Mouse (Mus musculus) layer of hippocampus, adult 9-10 months (tissue): ENCODE data around the gene Dyx1c1.
A peak's percentile ranks its signal among the peaks of the same experiment; 100 is the strongest.

Experiments
- DNase-seq: peaks from one replicate; pipeline ENCODE4 v3.0.0; 2022; ENCODE audit warnings: low spot score

Dyx1c1 gene

DNA sequence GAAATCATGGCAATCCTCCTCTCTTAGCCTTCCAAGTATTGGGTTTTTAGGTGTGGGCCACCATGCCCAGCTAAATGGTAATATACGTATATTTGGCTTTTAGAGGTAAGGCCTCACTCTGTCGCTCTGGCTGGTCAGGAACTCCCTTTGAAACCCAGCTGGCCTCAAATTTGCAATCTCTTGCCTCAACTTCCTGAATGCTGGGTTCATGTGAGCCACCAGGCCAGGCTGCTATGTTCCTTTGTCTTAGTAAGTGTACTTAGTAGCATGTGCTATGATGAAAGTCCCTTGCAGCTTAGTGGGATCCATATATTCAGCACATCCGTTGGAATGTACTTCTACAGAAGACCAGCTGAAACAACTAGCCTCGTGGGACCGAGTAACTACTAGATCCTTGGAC is 16.1 kb downstream of the Dyx1c1 start:
- no peak for DNase-seq

DNA sequence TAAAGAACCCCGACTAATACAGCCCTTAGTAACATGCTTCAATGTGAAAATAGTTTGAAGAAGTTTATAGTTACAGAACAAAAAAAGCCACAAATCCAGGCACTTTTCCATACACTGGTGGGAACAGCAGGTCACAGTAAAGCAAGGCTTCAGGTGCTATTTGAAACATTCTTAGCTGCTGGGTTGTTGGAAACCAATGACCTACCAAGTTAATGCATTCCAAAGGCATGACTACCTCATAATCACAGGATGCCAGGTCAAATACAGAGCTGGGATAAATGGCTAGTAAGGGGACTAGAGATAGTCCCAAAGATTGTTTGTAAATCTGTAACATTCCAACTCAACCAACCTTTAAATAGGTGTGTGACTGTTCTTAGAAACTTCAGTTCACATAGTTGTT is 16.7 kb downstream of the Dyx1c1 start:
- no peak for DNase-seq

DNA sequence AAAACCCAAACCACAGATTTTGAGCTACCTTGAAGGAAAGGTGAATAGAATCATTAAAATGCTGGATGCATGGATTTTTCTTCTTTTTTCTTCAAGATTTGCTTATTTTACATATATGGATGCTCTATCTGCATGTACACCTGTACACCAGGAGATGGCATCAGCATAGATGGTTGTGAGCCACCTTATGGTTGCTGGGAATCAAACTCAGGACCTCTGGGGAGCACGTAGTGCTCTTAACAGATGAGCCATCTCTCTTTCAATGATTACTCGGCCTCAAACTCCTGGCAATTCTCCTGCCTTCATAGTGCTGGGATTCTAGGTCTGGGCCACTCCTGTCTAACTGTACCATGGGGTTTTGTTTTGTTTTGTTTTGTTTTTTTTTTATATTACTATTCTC is 24.5 kb downstream of the Dyx1c1 start:
- DNase-seq: no peak

DNA sequence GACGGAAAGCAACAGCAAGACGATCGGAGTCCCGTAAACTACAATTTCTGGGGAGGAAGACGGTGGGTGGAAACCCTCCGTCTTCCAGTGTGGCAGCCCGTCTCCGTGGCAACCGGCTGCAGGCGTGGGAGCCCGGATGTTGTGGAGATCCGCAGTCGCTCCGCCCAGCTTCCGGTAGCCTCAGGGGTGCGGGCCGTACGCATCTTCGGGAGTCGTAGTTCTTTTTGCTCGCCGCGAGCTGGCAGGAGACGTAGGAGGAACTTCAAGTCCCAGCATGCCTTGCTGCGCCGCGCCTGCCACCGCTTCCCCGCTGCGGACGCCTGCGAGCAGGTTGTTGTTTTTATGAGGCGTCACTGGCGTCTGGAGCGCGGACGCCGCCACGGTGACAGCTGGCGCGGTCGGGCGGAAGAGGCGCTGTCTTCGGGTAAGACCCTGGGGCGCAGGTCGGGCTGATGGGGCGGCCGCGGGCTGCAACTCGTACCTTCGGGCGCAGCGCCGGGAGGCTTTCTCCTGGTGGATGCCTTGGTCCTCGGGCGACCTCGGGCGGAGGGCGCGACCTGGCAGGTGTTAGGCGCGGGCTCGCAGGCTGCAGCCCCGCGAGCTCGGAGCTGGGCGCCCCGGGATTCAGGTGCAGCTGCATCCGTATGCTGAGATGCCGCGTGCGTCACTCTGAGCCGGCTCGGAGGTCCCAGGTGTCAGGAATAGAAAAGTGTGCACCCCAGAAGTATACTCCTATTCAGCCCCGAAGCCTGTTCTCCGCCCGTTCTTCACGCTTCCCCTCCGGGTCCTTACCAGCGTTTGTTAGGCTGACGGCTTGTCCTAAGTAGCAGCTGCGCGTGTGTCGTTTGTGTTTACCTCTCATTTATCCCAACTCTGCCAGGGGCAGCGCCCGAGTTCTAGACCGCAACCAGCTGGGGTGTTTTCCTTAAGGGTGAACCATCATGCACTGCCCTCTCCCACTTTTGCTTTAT is 26.9 kb downstream of the Dyx1c1 start, which contains the start of the genes Ccpg1os and Ccpg1:
TSS of gene Ccpg1os (minus strand) at position 133 of the 971 bp plus-strand sequence.
TSS of gene Ccpg1 (plus strand) at position 180 of the 971 bp plus-strand sequence.
- DNase-seq: peak; percentile 87

DNA sequence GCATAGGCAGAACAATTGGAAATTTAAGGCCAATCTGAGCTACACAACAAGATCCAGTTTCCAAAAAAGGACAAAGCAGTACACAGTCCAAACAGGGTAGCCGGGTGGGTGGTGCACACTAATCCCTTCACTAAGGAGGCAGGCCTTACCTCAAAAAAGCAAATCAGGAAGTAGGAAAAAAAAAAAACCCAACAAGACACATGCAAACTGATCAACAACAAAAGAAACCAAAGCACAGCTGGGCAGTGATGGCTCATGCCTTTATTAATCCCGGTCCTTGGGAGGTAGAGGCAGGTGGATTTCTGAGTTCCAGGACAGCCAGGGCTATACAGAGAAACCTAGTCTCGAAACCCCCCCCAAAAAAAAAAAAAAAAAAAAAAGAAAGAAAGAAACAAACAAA is 29.1 kb downstream of the Dyx1c1 start:
- DNase-seq: no peak

DNA sequence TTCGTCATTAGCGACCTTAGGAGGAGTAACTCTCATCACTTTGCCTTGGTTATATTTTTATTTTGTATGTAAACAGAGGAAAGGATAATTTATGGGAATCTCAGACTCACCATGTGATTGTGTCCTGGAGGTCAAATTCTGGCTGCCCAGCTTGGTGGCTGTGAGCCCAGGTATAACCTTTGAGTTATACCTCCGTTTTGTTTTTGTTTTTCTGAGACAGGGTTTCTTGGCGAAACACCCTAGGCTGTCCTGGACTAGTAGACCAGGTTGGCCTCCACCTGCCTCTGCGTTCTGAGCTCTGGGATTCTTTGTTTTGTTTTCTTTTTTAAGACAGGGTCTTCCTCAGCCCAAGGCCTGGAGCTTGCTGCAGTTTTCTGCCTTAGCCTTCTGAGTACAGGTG is 30.1 kb downstream of the Dyx1c1 start:
- no peak for DNase-seq

DNA sequence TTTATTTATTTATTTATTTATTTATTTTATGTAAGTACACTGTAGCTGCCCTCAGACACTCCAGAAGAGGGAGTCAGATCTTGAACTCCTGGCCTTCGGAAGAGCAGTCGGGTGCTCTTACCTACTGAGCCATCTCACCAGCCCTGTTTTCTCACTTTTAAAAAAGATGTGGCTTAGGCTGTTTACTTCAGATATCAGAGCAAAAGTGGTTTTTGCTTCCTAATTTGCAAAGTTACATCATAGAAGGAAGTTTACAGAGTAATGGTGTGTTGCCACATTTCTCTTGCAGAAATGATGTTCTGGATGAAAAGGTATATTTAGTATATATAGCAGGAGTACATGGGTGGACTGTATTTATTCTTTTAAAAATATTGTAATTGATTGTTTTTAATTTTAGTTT is 32.8 kb downstream of the Dyx1c1 start:
- no peak for DNase-seq

DNA sequence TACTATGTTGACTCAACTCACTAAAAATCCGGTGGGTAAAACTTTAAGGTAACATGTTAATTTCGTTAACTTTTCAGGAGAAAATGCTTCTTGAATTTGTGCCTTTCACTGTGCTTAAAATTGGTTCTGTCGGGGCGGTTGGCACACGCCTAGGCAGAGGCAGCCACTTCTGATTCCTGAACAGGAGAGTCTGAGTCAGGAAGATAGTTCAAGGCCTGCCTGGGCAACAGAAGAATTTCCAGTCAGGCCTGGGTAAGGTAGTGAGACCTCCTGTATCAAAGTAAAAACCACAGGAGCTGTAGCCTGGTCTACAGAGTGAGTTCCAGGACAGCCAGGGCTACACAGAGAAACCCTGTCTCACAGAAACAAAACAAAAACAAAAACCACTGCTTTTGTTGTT is 34.0 kb downstream of the Dyx1c1 start:
- DNase-seq: no peak

DNA sequence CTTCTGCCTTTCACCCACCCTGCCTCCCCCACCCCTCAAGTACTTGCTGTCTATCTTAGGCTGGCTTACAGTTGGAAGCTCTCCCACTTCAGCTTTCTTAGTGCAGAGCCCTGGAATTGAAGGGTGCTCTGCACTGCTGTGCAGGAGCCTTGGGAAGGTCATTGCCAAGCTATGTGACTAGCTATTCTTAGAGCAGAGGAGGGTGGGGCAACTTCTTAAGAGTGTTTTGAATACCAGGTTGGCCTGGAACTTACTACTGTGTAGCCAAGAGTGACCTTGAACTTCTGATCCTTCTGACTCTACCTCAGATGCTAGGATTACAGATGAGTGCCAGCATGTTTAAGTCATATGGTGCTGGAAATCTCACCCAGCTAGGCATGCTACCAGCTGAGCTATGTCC is 37.6 kb downstream of the Dyx1c1 start:
- no peak for DNase-seq

DNA sequence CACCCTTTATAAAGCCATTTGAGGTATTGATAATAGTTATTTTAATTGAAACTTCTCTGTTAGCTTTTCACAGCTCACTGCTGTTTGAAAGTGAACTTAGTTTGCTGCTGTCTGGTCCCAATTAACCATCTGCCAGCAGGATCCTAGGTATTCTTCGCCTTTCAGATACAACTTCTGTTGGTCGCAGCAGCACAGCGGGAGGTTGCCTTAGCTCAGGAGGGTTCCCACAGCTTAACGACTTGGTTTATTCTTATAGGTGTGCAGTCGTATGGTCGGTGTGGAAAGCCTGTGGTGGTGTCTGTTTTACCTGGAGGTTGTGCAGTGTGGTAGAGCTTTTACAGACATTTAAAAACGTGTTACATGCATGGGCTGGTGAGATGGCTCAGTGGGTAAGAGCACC is 38.2 kb downstream of the Dyx1c1 start:
- DNase-seq: no peak

DNA sequence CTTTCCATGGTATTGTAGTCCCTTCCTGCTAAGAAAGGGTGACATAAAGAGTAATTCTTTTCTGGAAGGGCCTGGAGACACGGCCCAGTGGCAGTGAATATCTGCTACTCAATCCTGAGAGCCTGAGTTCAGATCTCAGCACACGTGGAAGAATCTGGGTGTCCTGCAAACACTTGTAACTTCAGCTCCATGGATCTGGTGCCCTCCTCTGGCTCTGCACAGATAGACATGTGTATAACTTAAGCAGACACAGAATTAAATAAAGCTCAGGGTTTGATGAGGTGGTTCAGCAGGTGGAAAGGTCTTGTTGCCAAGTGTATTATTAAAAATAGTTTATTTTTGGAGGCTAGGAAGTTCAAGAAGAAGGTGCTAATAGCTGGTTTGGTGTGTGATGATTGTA is 41.9 kb downstream of the Dyx1c1 start:
- DNase-seq: no peak

DNA sequence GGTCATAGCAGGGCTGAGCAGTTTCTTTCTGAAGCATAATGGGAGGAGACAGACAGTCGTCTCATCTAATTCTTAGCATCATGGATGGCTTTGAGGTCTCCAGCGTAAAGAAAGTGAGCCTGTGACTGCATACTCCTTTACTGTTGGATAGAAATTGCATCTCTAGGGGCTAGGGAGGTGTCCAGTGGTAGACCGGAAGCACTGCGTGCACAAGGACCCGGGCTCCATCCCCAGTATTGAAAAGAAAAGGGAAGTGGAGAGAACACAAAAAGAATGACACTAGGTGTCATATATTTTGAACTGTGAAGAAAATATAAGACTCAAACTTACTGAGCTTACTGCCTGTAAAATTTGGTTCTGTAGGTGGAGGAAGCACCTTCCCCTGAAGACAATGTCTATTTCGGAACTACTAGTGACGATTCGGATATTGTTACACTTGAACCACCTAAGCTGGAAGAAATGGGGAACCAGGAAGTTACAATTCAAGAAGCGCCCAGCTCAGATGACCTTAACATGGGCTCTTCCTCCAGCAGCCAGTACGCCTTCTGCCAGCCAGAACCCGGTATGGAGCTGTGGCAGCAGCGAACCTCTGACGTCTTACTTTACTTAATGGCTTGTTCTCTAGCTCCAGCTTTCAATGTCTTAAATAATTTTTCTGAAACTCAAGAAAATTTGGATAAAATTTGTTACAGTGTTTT is 42.9 kb downstream of the Dyx1c1 start:
- no peak for DNase-seq

DNA sequence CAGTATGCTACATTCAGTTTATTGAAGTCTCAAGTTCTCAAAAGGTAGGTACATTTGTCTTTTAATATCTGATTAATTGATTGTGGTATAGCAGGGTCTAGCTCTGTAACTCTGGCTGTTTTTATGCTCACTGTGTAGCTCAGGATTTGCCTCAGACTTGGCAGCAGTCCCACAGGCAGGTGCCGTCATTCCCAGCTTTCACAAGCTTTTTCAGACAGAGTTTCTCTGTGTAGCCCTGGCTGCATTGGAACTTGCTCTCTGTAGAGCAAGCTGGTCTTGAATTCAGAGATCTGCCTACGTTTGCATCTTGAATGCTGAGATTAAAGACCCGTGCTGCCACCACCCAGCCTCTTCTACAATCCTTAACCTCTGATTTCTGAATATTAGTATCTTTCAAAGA is 43.6 kb downstream of the Dyx1c1 start:
- DNase-seq: no peak

DNA sequence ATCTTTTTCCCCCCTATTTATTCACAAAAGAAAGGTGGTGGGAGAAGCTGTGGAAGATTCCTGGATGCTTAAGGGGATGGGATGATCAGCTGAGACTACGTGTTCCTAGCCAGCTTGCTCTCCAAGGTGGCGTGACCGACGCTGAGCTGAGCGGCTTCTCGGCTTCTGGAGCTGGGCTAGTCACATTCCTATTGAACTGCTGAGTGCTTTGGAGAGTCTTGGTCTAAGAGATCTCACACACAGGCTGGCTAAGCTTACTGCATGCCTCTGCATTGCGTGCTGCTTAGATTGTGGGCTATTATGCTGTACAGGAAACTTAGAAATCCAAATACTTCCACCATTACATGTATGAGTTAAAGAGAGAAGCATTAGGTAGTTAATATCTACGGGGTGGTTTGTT is 45.5 kb downstream of the Dyx1c1 start:
- DNase-seq: no peak

DNA sequence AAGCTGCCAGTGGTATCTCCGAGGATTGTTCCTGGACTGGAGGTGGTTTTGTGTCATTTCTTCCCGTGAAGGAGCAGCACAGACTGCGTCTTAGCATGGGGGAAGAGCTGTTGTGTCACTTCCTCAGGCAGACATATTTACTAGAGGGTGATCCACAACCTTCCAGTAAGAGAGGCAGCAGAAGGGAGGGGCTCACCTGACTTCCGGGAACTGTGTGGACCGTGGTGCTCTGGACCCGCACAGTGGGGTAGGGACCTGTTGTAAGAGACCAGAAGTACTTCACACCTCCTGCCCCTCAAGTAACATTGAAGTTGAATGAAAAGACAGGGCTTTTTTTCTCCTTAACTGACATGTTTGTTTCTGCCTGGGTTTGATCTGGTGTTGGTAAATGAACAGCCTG is 46.5 kb downstream of the Dyx1c1 start:
- DNase-seq: no peak

DNA sequence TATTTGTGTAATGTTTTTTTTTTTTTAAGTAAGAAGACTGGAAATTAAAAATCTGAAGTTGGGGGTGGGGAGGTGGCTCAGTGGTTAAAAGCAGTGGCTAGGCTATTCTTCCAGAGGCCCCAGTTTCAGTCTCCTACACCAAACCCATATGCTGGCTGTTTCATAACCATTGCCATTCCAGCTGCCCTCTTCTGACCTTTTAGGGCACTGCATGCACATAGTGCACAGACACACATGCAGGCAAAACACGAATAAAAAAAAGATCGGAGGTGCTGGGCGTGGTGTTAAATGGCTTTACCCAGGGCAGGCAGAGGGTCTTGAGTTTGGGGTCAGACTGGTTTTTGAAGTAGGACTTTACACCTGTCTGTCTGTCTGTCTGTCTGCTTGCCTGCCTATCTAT is 47.6 kb downstream of the Dyx1c1 start:
- no peak for DNase-seq

DNA sequence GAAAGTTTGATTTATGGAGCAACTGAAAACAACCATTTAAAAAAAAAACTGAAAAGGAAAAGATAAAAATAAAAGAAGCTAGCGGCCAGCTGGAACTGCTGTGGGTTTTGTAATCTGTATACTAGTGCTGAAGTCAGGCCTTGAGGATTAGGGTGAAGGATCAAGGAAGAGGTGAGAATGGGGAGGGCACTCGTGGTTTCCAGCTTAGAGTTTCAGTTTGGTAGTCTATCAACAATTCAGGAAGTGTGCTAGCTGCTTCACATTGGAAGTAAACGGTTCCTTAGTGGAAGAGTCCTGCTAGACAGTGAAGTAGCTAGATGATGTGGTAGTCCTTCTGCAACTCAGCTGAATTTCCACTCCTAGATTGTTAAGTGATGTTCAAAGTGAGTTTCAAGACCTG is 49.8 kb downstream of the Dyx1c1 start:
- DNase-seq: no peak

DNA sequence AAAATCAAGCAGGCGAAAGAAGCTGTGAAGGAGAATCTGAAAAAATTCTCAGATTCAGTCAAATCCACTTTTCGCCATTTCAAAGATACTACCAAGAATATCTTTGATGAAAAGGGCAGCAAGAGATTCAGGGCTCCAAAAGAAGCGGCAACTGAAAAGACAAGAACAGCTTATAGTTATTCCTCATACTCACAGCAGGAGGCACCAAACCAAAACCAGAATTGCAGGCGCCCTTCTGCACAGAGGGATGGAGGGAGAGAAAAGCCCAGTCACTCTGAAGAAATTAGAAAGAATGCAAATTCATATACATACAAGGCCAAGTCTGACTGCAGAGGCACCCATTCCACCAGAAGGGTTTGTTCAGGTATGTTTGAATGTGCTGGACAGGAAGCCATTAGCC is 54.0 kb downstream of the Dyx1c1 start:
- no peak for DNase-seq

DNA sequence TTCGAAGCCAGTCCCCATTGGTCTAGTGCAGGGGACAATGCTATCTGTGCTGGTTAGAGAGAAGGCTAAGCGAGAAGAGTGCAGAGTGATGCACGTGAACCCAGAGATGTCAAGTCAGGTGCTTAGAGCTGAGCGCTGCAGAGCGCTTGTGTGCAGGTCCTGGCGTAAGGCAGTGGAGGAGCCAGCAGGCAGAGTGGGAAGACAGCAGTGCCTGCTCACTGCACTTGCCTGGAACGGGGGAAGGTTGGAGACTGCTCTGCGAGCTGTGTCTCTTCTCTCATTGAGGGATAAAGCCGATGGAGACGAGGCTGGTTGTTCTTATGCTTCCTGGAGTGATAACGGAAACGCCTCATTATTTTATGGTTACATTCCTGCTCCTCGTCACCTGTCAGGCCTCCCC is 56.1 kb downstream of the Dyx1c1 start:
- no peak for DNase-seq

DNA sequence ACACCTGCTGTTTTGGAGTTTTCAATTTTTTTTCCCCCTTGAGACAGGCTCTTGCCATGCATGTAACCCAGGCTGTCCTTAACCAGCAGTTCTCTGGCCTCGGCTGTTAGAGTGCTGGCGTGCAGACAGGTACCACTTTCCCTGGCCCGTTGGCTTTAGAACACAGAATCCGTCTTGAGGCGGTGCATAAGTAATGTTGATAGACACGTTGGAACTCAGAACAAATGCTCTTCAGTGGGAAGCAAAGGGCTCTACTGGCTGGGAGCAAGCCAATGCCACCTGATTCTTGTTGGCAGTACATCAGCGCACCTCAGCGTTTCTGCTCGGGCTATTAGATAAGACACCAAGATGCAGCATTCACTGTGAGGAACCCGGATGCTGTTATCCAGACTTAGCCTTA is 61.3 kb downstream of the Dyx1c1 start:
- no peak for DNase-seq

DNA sequence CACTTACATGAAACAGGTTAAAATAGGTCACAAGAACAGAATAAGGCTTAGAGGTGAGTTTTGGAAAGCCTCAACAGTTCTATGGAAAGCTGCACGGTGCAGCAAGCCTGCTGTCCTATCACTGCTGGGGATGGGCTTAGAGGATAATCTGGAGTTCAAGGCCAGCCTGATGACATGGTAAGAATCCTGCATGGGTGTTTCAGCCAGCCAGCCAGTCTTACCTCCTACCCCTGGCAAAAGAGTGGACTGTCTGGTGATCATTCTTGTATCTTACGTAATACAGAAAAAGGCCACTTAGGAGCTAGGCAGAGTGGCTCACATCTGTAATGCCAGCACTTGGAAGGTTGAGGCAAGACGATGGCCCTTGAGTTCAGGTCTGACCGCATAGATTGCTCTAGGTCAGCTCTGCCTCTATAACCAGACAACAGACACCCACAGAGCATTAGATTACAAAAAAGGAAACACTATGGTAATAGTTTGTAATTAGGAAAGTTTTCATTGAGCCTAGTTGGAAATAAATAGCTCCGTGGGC is 62.0 kb downstream of the Dyx1c1 start:
- no peak for DNase-seq
